Mouse (Mus musculus) CH12.LX (cell line): Measurements from ENCODE around the gene Ppp1cb. TPM values are rescaled to one million over a fixed set of nuclear protein-coding genes. Genes with fewer than 3 reads are reported as not detected.

Source experiments
- DNase-seq: peaks from one replicate; pipeline ENCODE4 v3.0.0-alpha.2; 2013; ENCODE audit errors: extremely low read depth
- H3K27ac ChIP-seq: 2 replicates; pipeline ENCODE4 v1.5.1; 2012; ENCODE audit warnings: low read depth, mild to moderate bottlenecking, control low read depth, moderate library complexity; ENCODE audit not compliant: insufficient read depth
- H3K27me3 ChIP-seq: replicated peaks from 2 replicates; pipeline ENCODE3; 2012; ENCODE audit warnings: inconsistent platforms
- H3K36me3 ChIP-seq, 2 experiments: replicated peaks in 1 of 2; 2 replicates each; pipeline versions ENCODE3 to v1.6.1; 2012; ENCODE audit warnings: inconsistent platforms in 1 of 2, low read length in 1 of 2, mild to moderate bottlenecking in 1 of 2, mixed read lengths in 1 of 2, moderate library complexity in 1 of 2; ENCODE audit not compliant: control insufficient read depth in 1 of 2, insufficient read depth in 1 of 2
- H3K4me1 ChIP-seq, 2 experiments: 2 replicates each; pipeline ENCODE4 v1.6.1; 2012; ENCODE audit warnings: inconsistent platforms in 1 of 2, moderate library complexity in 1 of 2; ENCODE audit not compliant: insufficient read depth in 2 of 2, control insufficient read depth in 1 of 2
- H3K4me2 ChIP-seq: 2 replicates; pipeline ENCODE4 v1.6.1; 2012; ENCODE audit warnings: low read depth, mild to moderate bottlenecking, control low read depth; ENCODE audit not compliant: poor library complexity, insufficient read depth, severe bottlenecking
- H3K4me3 ChIP-seq, 3 experiments: fragments of 150-350 bp in 1 of 3; sonication (generic) in 1 of 3; replicated peaks in 1 of 3; 2 replicates each; pipeline versions ENCODE3 to v1.5.1; 2011 to 2012; ENCODE audit warnings: low read depth in 2 of 3, low read length in 2 of 3, mild to moderate bottlenecking in 2 of 3, moderate library complexity in 2 of 3, control low read depth in 1 of 3, improper control_type of control experiment in 1 of 3, inconsistent platforms in 1 of 3, mixed read lengths in 1 of 3; ENCODE audit not compliant: poor library complexity in 1 of 3
- H3K79me2 ChIP-seq: replicated peaks from 2 replicates; pipeline ENCODE4 v1.6.1; 2012; ENCODE audit warnings: mild to moderate bottlenecking, moderate library complexity; ENCODE audit not compliant: control insufficient read depth, poor library complexity, insufficient read depth, severe bottlenecking; ENCODE audit errors: extremely low read depth
- H3K9ac ChIP-seq: 2 replicates; pipeline ENCODE4 v1.6.1; 2012; ENCODE audit warnings: low read depth, mild to moderate bottlenecking, control low read depth, moderate library complexity; ENCODE audit not compliant: insufficient read depth
- H3K9me3 ChIP-seq: replicated peaks from 2 replicates; pipeline ENCODE3; 2012; ENCODE audit warnings: low read length, inconsistent platforms, mixed read lengths
- BHLHE40 ChIP-seq: IDR thresholded peaks from 2 replicates; pipeline ENCODE4 v1.6.1; 2011; ENCODE audit warnings: mild to moderate bottlenecking, low read depth, low read length, improper control_type of control experiment
- CHD1 ChIP-seq: IDR thresholded peaks from 2 replicates; pipeline ENCODE4 v1.6.1; 2012; ENCODE audit warnings: low read depth, low read length, improper control_type of control experiment, inconsistent platforms
- CHD2 ChIP-seq: IDR thresholded peaks from 2 replicates; pipeline ENCODE4 v1.6.1; 2011; ENCODE audit warnings: low read length, improper control_type of control experiment
- CTCF ChIP-seq, 2 experiments: IDR thresholded peaks in 1 of 2; conservative IDR thresholded peaks in 1 of 2; 2 replicates each; pipeline ENCODE4 v1.5.1; 2011 to 2012; ENCODE audit warnings: low read depth in 2 of 2, low read length in 2 of 2, improper control_type of control experiment in 1 of 2, inconsistent platforms in 1 of 2, mild to moderate bottlenecking in 1 of 2, moderate library complexity in 1 of 2
- ELF1 ChIP-seq: IDR thresholded peaks from 2 replicates; pipeline ENCODE4 v1.6.1; 2014; ENCODE audit warnings: low read depth, mild to moderate bottlenecking, inconsistent platforms, low read length, improper control_type of control experiment
- ETS1 ChIP-seq: conservative IDR thresholded peaks from 2 replicates; pipeline ENCODE4 v1.6.1; 2012; ENCODE audit warnings: low read depth, mild to moderate bottlenecking, inconsistent platforms, low read length, improper control_type of control experiment, moderate library complexity
- GABPA ChIP-seq: IDR thresholded peaks from 2 replicates; pipeline ENCODE4 v1.6.1; 2012; ENCODE audit warnings: low read depth, low read length, improper control_type of control experiment, inconsistent platforms; ENCODE audit not compliant: insufficient replicate concordance
- JUN ChIP-seq: IDR thresholded peaks from 2 replicates; pipeline ENCODE4 v1.6.1; 2011; ENCODE audit warnings: low read depth, mild to moderate bottlenecking, low read length, improper control_type of control experiment, moderate library complexity; ENCODE audit not compliant: insufficient read depth
- JUND ChIP-seq: conservative IDR thresholded peaks from 2 replicates; pipeline ENCODE4 v1.6.1; 2011; ENCODE audit warnings: low read depth, low read length, improper control_type of control experiment
- KAT2A ChIP-seq: IDR thresholded peaks from 2 replicates; pipeline ENCODE4 v1.6.1; 2012; ENCODE audit warnings: low read length, improper control_type of control experiment, inconsistent platforms; ENCODE audit not compliant: insufficient replicate concordance
- MAFK ChIP-seq: IDR thresholded peaks from 2 replicates; pipeline ENCODE4 v1.6.1; 2011; ENCODE audit warnings: low read length, improper control_type of control experiment; ENCODE audit not compliant: insufficient replicate concordance
- MEF2A ChIP-seq: IDR thresholded peaks from 2 replicates; pipeline ENCODE4 v1.6.1; 2014; ENCODE audit warnings: low read depth, mild to moderate bottlenecking, inconsistent platforms, low read length, improper control_type of control experiment, borderline replicate concordance
- MYC ChIP-seq: IDR thresholded peaks from 2 replicates; pipeline ENCODE4 v1.6.1; 2011; ENCODE audit warnings: low read depth, mild to moderate bottlenecking, improper control_type of control experiment, low read length
- NELFE ChIP-seq: IDR thresholded peaks from 2 replicates; pipeline ENCODE4 v1.6.1; 2011; ENCODE audit warnings: low read depth, low read length, improper control_type of control experiment
- PAX5 ChIP-seq: IDR thresholded peaks from 2 replicates; pipeline ENCODE4 v1.6.1; 2012; ENCODE audit warnings: low read length, inconsistent platforms, mixed read lengths
- POLR2A ChIP-seq: IDR thresholded peaks from 2 replicates; pipeline ENCODE4 v1.6.1; 2011; ENCODE audit warnings: low read depth, mild to moderate bottlenecking, improper control_type of control experiment, low read length
- RAD21 ChIP-seq: IDR thresholded peaks from 2 replicates; pipeline ENCODE4 v1.6.1; 2011; ENCODE audit warnings: low read depth, mild to moderate bottlenecking, low read length, improper control_type of control experiment, moderate library complexity
- RCOR1 ChIP-seq: conservative IDR thresholded peaks from 2 replicates; pipeline ENCODE4 v1.6.1; 2012; ENCODE audit warnings: low read depth, mild to moderate bottlenecking, inconsistent platforms, low read length, improper control_type of control experiment
- SIN3A ChIP-seq: IDR thresholded peaks from 2 replicates; pipeline ENCODE4 v1.6.1; 2012; ENCODE audit warnings: low read length, improper control_type of control experiment, inconsistent platforms
- TBP ChIP-seq: conservative IDR thresholded peaks from 2 replicates; pipeline ENCODE4 v1.6.1; 2011; ENCODE audit warnings: low read depth, low read length, improper control_type of control experiment
- TCF12 ChIP-seq: IDR thresholded peaks from 2 replicates; pipeline ENCODE4 v1.6.1; 2014; ENCODE audit warnings: low read depth, mild to moderate bottlenecking, inconsistent platforms, low read length, improper control_type of control experiment
- UBTF ChIP-seq: IDR thresholded peaks from 2 replicates; pipeline ENCODE4 v1.6.1; 2012; ENCODE audit warnings: low read depth, mild to moderate bottlenecking, inconsistent platforms, low read length, improper control_type of control experiment, moderate library complexity
- USF2 ChIP-seq: conservative IDR thresholded peaks from 2 replicates; pipeline ENCODE4 v1.6.1; 2011; ENCODE audit warnings: low read depth, low read length, improper control_type of control experiment
- ZKSCAN1 ChIP-seq: IDR thresholded peaks from 2 replicates; pipeline ENCODE4 v1.6.1; 2012; ENCODE audit warnings: low read depth, inconsistent platforms, low read length, improper control_type of control experiment, borderline replicate concordance
- dilution Hi-C: fragments of 300-500 bp; cut with MboI; formaldehyde crosslinking; loops from 2 replicates; pipeline ENCODE4 v1.14.3; 2020; ENCODE audit warnings: low sequenced_read_pairs; ENCODE audit not compliant: extremely low pct_unique_long_range_greater_than_20kb, extremely low pct_ligation_motif_present
- in situ Hi-C: fragments of 300-500 bp; cut with MboI; formaldehyde crosslinking; loops from 3 replicates; pipeline ENCODE4 v1.14.3; 2019; ENCODE audit warnings: low sequenced_read_pairs, low pct_ligation_motif_present, low pct_unique_long_range_greater_than_20kb, mixed read lengths
- polyA plus RNA-seq: library from polyadenylated mRNA; unstranded; fragments of >175 nt; gene quantifications from 2 replicates; pipeline ENCODE4 v1.2.1, GENCODE M21; 2012; ENCODE audit warnings: low read depth; ENCODE audit not compliant: insufficient read length
- total RNA-seq, 2 experiments: library from RNA; depleted of rRNA; stranded (reverse); fragments of 300-350 nt in 1 of 2; fragments of >200 nt in 1 of 2; gene quantifications; 2 replicates each; pipeline ENCODE4 v1.2.3; 2012 to 2014

Ppp1cb gene
- total and polyA plus RNA-seq, 3 experiments: 45.3 to 194 (median 116) TPM

DNA sequence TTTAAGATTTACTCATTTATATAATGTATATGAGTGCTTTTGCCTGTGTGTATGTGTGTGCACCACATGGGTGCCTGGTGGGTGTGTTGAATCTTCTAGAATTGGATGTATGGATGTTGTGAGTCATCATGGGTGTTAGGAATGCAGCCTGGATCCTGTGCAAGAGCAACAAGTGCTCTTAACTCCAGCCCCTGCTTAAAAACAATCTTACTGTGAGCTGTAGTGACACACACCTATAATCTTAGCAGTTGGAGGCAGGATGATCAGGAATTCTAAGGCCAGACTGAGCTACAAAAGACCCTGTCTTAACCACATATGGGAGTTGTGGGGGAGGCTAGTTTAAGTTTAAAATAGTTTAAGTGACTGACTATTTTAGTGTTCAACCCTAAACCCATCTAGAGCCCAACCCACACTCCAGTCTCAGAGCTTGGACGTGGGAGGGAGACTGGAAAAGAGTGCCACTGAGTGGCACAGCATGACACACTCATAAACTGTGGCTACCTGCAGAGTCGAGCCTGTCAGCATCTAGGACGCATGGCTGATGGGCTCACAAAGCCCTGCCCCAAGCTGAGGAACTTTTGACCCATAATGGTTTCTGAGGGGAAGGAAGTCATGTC, 35.5 kb downstream of the Ppp1cb start:
- dilution Hi-C loops (no loop called here), in situ Hi-C loops (no loop called here)
- no peaks in the 10 kb centered on the region for H3K4me1 ChIP-seq
- no peak for DNase-seq
- H3K9me3 ChIP-seq: no peaks in the 10 kb centered on the region
- TF ChIP-seq JUN (no peak), MAFK (no peak), UBTF (no peak), ZKSCAN1 (no peak), GABPA (no peak), TBP (no peak), TCF12 (no peak), NELFE (no peak), ETS1 (no peak), BHLHE40 (no peak), MEF2A (no peak), POLR2A (no peak), CHD2 (no peak), PAX5 (no peak), KAT2A (no peak), USF2 (no peak), RAD21 (no peak), ELF1 (no peak)
- peaks cover 10 to 73% of the 10 kb centered on the region in 2 experiments for H3K36me3 ChIP-seq
- H3K4me2 ChIP-seq: no peak overlapping the region
- no peak overlapping the region for H3K4me3 ChIP-seq
- H3K27me3 ChIP-seq: no peaks in the 10 kb centered on the region
- no peak overlapping the region for H3K27ac ChIP-seq
- H3K9ac ChIP-seq: no peak overlapping the region
- H3K79me2 ChIP-seq: no peaks in the 10 kb centered on the region

DNA sequence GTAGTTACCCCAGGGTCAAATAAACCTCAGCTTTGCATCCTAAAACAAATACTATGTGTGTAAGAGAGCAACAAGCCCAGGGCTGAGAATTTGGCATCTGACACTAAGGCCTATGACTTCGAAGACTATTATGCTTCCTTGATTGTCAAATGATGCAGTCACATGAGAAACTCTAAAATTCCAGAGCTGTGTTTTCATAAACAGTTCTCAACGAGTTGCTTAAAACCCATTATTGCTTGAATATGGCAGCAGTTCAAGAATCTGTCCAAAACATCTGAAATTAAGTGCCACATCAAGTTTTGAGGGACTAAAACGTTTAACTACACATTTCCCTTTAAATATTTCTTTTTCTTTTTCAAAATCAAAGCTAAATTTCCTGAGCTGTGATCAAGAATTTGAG, 50.1 kb downstream of the Ppp1cb start:
- H3K27ac ChIP-seq: no peak overlapping the region
- DNase-seq: no peak
- no peak overlapping the region for H3K4me2 ChIP-seq
- no peaks in the 10 kb centered on the region for H3K9me3 ChIP-seq
- H3K36me3 ChIP-seq: peaks cover 0 to 6% of the 10 kb centered on the region in 2 experiments
- H3K4me3 ChIP-seq: no peak overlapping the region
- H3K4me1 ChIP-seq: no peaks in the 10 kb centered on the region
- no peaks in the 10 kb centered on the region for H3K79me2 ChIP-seq
- in situ Hi-C loops (no loop called here), dilution Hi-C loops (no loop called here)
- TF ChIP-seq CHD1: no peak
- no peak for TF ChIP-seq NELFE
- TF ChIP-seq MYC: no peak
- TF ChIP-seq RAD21: no peak
- no peak for TF ChIP-seq JUND
- no peak for TF ChIP-seq BHLHE40
- no peak for TF ChIP-seq POLR2A
- TF ChIP-seq GABPA: no peak
- no peak for TF ChIP-seq CTCF (conservative IDR thresholded peaks at IDR 0.05 in 1 of 2, IDR thresholded peaks at IDR 0.05 in 1 of 2; ENCODE audit: low read depth in 2 of 2, low read length in 2 of 2)
- TF ChIP-seq TCF12: no peak
- no peak for TF ChIP-seq RCOR1
- TF ChIP-seq SIN3A: no peak
- no peaks in the 10 kb centered on the region for H3K27me3 ChIP-seq
- H3K9ac ChIP-seq: no peak overlapping the region
